Mouse (Mus musculus): ENCODE data around the gene Cyth3.

Gene Cyth3

GRCm38 (mm10) chr5:143670740-143671415 lies 48.6 kb downstream of the Cyth3 start:
- peak; percentile 93 for DNase-seq

GRCm38 (mm10) chr5:143674576-143674975 lies 52.3 kb downstream of the Cyth3 start:
- DNase-seq = no peak

DNA sequence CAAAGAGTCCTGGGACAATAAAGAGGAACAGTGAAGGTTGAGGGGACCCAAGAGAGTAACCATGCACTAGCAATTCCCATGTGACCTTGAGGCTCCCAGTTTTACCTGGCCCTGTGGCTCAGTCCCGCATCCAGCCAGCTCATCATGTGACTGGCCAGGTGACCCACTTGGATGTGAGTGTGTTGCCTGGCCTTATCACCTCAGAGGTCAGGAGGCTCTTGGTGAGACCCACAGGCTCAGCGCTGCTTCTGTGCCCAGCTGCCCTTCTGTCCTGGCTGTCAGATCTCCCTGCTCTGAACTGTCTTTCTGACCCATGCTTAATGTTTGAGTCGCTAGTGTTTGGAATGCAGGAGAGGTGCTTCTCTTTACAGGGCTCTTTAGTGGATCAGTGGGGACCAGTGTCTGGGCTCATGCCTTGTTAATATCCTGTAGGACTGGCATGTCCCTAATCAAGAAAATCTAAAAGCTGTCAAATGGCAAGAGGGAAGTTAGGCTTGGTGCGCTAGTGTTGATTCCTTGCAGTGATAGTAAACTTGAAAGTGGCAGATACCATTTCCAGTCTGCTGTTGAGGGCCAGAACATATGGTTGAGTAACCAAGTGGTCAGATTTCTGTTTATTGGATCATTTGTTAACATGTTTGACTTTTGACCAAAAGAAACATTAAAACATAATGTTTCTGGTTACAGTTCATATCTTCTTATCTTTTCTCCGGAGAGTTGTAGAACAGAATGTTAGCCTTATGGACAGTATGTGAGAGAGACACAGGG lies 54.2 kb downstream of the Cyth3 start:
- DNase-seq = peak; percentile 93

- DNase-seq = no peak
These were observed 55.1 kb downstream of the Cyth3 start for GRCm38 (mm10) chr5:143677363-143677762.

- DNase-seq = peak; percentile 91
These were observed 56.5 kb downstream of the Cyth3 start for GRCm38 (mm10) chr5:143678634-143679271.

DNA sequence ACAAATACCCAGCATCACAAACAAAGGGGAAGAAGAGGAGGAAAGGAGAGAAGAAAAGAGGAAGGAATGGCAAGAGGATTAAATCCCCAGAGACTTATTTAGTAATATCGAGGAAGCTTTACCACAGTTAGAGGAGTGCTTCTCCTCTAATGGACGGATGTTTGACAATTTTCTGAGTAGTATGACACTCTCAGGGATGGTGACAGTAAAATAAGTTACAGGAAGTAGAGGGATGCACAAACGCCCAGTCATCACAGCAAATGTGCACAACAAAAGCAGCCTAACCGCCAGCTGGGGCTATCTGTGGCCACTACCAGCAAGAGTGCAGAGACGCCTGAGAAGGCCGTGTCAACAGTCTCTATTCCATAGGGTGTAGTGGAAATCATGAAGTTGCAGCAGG lies 57.4 kb downstream of the Cyth3 start:
- DNase-seq = peak; percentile 90

- no peak for DNase-seq
These were observed 61.4 kb downstream of the Cyth3 start for GRCm38 (mm10) chr5:143683696-143684095.

GRCm38 (mm10) chr5:143684911-143685390 lies 62.7 kb downstream of the Cyth3 start:
- DNase-seq = no peak

GRCm38 (mm10) chr5:143686456-143686855 lies 64.2 kb downstream of the Cyth3 start:
- no peak for DNase-seq

DNA sequence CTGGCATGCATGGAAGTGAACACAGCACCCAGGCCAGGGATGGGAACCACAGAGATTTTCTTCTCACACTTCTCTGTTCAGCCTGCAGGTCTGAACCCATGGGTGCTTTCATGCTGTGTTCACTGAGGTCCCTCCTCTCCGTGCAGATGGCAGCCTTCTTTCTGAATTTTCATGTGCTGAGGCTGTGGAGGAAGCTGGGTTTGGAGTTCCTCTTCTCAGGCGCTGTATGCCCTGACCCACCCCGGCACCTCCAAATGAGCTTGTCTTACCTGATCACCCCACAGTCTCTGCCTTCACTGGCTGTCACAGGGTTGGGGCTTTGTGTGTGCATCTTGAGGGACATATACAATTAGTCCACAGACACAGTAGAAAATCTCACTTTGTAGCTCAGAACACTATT lies 65.3 kb downstream of the Cyth3 start:
- DNase-seq = no peak

DNA sequence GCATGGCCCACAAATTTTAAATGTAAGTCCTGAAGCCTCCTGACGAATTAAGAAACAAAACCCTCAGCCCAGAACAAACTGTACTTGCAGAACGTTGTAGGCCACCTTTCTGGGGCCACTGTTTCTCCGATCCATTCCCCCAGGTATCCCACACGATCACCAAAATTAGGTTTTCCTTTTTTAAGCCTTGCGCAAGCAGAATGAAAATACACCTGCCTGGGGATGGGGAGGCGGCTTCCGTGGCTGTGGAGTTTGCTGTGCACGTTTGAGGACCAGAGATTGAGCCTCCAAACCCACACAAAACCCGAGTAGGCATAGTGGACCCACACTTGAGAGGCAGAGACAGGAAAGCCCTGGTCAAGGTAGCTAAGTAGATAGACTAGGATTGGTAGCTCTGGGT lies 68.1 kb downstream of the Cyth3 start:
- no peak for DNase-seq

GRCm38 (mm10) chr5:143690926-143691325 lies 68.7 kb downstream of the Cyth3 start:
- no peak for DNase-seq

DNA sequence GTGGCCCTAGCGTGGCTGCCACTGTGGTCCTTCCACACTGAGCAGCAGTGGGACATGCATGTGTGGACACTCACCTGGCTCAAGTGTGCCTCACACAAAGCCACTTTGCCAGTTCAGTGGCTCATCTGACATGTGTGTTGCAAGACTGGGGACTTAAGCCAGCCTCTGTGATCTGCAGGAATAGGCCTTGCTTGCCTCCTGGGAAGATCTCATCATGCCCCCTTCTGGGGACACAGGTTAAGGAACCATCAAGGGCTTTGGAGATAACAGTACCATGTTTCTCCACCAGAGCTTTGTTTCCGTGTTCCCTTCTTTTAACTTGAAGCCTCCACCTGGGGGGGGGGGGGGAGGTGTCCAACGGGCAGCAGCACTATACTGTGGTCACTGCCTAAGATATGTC lies 74.1 kb downstream of the Cyth3 start:
- DNase-seq = no peak

- no peak for DNase-seq
These were observed 76.2 kb downstream of the Cyth3 start for GRCm38 (mm10) chr5:143698454-143698853.

GRCm38 (mm10) chr5:143700247-143700646 lies 78.0 kb downstream of the Cyth3 start:
- DNase-seq = no peak

- peak; percentile 93 for DNase-seq
These were observed 78.8 kb downstream of the Cyth3 start for GRCm38 (mm10) chr5:143701074-143701473.

- DNase-seq = peak; percentile 93
These were observed 82.8 kb downstream of the Cyth3 start for GRCm38 (mm10) chr5:143704875-143705658.

DNA sequence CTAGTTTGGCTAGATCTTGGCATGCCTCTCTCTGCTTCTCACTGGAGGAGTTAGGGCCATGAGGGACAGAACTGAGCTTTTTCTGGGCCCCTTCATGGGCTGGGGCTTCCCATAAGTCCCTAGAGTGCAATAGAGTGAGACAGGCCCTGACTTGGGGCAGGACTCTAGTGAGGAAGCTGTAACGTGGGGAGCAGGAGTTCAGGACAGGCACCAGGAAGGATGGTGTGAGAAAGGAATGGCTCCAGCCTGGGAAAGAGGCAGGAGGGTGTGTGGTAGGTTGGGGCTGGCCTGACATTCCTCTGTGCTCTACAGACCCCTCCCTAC lies 83.4 kb downstream of the Cyth3 start:
- DNase-seq = peak; percentile 93

DNA sequence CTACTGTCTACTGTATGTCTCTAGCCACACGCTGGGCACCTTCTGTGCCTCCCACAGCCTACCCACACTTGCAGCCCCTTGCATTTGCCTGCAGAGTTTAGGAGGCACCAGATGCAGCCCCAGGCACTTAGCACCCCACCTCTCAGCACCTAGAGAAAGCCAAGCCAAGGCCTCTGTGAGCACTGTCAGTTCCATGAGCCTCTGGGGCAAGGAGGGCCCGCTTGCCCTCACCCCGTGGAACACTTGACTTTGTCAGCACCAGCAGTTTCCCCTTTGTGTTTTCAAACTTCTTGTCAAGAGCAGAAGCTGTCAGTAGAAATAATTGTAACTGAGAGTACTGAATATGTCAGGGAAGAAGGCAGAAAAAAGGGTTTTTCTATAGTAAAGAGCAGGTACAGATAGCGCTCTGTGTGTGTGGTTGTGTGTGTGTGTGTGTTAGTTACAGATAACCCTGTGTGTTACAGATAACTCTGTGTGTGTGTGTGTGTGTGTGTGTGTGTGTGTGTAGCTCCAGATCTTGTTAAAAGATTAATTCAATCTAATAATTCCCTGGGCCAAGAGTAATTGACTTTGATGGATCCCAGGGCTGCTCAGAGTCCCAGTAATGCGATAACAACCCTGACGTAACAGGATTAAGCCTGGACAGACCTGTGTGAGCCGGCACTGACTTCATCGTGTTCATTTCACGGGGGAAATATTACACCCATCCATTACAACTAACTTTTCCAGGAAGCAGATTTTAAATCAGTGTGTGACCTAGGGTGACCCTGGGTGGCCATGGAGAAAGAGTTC lies 84.0 kb downstream of the Cyth3 start:
- DNase-seq = no peak

- peak; percentile 90 for DNase-seq
These were observed 84.6 kb downstream of the Cyth3 start for GRCm38 (mm10) chr5:143706822-143707200.

DNA sequence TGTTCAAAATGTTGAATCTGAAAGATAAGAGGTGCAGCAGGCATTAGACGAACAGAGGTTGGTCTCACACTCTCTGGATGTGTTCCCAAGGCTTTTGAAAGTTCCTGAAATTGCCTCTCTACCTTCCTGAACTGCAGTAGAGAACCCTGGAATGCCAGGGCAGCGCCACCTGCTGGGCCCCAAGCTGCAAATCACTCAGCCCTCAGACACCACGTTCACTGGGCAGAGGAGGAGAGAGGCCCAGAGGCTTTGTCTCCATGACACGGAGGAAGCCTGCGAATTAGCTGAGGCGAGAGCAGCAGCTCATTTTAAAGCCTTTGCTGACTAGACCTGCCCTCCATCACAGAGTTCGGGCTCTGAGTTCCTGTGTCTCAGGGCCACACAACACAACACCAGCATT lies 89.1 kb downstream of the Cyth3 start:
- DNase-seq = peak; percentile 95

Data from heart, adult 11 months (tissue).